Mouse (Mus musculus) gastrocnemius, postnatal 4 days (tissue): ENCODE data around the gene Abcd4. TPM values are rescaled to one million over a fixed set of nuclear protein-coding genes. Genes with fewer than 3 reads are reported as not detected.

Experiments
- DNase-seq, 2 experiments: peaks; one replicate each; pipeline ENCODE4 v3.0.0; 2021 to 2022; ENCODE audit warnings: low spot score in 2 of 2, mixed read lengths in 2 of 2
- total RNA-seq, 2 experiments: library from RNA; stranded (reverse); gene quantifications; 2 replicates each; pipeline ENCODE4 v1.2.3; 2021

The Abcd4 gene
- total RNA-seq, 2 experiments from 2014 or later = 7.5 to 8.4 TPM

- DNase-seq = no peak
Measured at GRCm38 (mm10) chr12:84573094-84573493, 44.1 kb downstream of the Abcd4 start.

- no peak for DNase-seq
Measured at GRCm38 (mm10) chr12:84572341-84572720, 44.9 kb downstream of the Abcd4 start.

DNA sequence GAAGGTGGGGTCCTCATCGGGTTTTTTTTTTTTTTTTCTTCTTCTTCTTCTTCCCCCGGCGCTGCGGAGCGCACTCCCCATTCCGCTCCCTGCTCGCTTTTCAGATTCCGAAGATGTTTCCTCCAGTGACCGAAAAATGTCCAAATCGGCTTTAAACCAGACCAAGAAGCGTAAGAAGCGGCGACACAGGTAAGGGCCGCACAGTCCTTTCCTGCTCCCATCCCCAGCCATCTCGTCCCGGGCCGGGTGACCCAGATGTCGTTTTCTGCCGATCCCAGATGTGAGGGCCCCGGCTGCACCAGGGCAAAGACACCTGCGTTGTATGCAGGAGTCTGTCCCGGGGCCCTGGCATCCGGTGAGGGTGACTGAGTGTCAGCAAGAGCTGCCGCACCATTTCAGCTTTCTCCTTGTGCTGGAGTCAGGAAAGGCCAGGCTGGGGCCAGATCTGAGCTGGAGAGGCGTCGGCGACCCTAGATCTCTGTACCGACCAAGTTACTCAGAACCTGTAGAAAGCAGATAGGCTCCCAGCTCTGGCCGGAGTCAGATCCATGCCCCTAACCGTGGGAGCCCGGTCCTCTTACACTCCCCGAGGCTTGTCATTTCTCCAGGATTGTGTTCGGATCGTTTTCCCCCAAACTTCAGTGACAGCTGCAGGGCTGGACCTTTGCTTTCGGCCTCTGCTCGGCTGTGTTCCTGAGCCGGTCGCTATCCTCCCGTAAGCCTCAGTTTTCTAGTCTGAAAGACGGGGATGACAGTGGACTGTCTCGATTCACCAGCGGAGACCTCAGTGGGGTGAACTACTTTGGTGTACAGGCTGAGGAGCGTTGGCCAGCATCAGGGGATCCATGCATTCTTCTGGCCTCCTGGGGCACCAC is 45.5 kb downstream of the Abcd4 start:
- DNase-seq = no peak

GRCm38 (mm10) chr12:84570694-84571415 is 46.4 kb downstream of the Abcd4 start:
- no peak for DNase-seq

GRCm38 (mm10) chr12:84569976-84570693 is 47.1 kb downstream of the Abcd4 start:
- no peak for DNase-seq

GRCm38 (mm10) chr12:84569336-84569970 is 47.8 kb downstream of the Abcd4 start, which contains the start of gene Vsx2:
Gene Vsx2, plus strand, starts transcription at chr12:84569762.
- no peak for DNase-seq

DNA sequence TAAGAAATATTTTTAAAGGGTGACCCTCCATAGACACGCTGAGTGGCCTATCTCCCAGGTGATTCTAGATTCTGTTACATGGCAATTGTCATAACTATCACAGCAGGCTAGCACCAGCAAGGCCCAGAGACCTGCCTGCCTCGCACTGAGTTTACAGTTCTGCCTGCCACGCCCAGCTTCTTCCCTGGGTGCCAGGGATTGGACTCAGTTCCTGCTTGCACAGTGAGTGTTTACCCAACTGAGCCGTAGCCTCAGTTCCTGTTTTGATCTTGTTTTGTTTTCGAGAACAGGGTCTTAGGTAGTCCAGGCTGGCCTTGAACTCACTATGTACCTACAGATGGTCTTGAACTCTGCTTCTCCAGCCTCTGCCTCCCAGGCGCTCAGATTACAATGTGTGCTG is 49.6 kb downstream of the Abcd4 start:
- DNase-seq = no peak

GRCm38 (mm10) chr12:84562558-84562957 is 54.7 kb downstream of the Abcd4 start:
- no peak for DNase-seq

- no peak for DNase-seq
Measured at GRCm38 (mm10) chr12:84555218-84555617, 62.0 kb downstream of the Abcd4 start.

Other genes starting within 250 kb of the Abcd4 start
- 10 to 100 TPM in 1 of 2 experiments, 1 to 10 TPM in 1; 9.9 to 10.9 TPM for gene Entpd5, start 208.4 kb downstream of the Abcd4 start, total RNA-seq
- gene Bbof1, start 208.3 kb downstream of the Abcd4 start, total RNA-seq = 1 to 10 TPM in 1 of 2 experiments, under 1 TPM in 1; 0.54 to 1.1 TPM
- 1 to 10 TPM; 8.5 to 8.7 TPM for gene Rnf113a2, start 200.2 kb downstream of the Abcd4 start, total RNA-seq
- 10 to 100 TPM; 32.7 to 34.6 TPM for gene Aldh6a1, start 166.4 kb downstream of the Abcd4 start, total RNA-seq
- gene Lin52, start 166.0 kb downstream of the Abcd4 start, total RNA-seq = 1 to 10 TPM; 6.1 to 6.7 TPM
- gene Vsx2, start 47.7 kb downstream of the Abcd4 start, total RNA-seq = not detected
- gene Vrtn, start 23.6 kb upstream of the Abcd4 start, total RNA-seq = not detected
- gene Syndig1l, start 81.4 kb upstream of the Abcd4 start, total RNA-seq = not detected
- gene Npc2, start 155.7 kb upstream of the Abcd4 start, total RNA-seq = 10 to 100 TPM; 40.4 to 44.1 TPM
- 10 to 100 TPM; 43.8 to 46.5 TPM for gene Isca2, start 155.8 kb upstream of the Abcd4 start, total RNA-seq